In the genomic region with DNA sequence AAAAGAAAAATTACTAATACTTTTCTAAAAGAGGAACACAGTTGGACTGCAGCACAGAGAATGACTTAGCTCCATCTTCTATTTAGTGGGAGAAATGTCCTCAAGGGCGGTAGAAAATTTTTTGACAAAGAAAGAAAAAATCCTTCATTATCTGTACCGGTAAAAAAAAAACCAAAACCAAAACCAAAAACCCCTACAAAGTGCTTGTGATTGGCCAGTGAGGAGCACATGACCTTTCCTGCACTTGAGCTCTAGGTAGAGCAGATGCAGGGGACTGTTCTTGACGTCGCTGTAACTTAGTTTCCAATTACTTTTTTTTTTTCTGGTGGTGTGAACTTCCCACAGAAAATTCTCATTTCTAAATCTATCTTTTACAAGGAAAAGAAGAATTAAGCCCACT, we compare ENCODE assay signal across 14 mouse cellular contexts.
"Had no signal": no experiment of that assay in that cellular context is flagged by ENCODE, and none has a peak within 500 bp of the region (broad histone marks: within the 10 kb centered on the region; RNA-seq: fewer than 3 reads in every experiment).

No protein-coding gene starts in this region.

- ATAC-seq: liver, embryonic 12.5 days; midbrain, embryonic 13.5 days had no signal

- DNase-seq: kidney, adult 18-20 months; kidney, postnatal 14 days; left cerebral cortex, postnatal 4 days; lung, embryonic 14.5 days; lung, postnatal 10 days; lung, postnatal 4 days; thymus, adult 2 months; thymus, postnatal 25 days had no signal

- H3K9me3 ChIP-seq: kidney, embryonic 15.5 days; liver, embryonic 12.5 days; megakaryocyte, embryonic 14.5 days; midbrain, embryonic 13.5 days; neural tube, embryonic 12.5 days; stomach, embryonic 15.5 days had no signal

- H3K4me1 ChIP-seq: kidney, embryonic 15.5 days; liver, embryonic 12.5 days; megakaryocyte, embryonic 14.5 days; midbrain, embryonic 13.5 days; stomach, embryonic 15.5 days had no signal

- H3K4me2 ChIP-seq: kidney, embryonic 15.5 days; liver, embryonic 12.5 days; lung, embryonic 14.5 days; midbrain, embryonic 13.5 days; neural tube, embryonic 12.5 days; stomach, embryonic 15.5 days had no signal

- H3K9ac ChIP-seq: kidney, embryonic 15.5 days; liver, embryonic 12.5 days; lung, embryonic 14.5 days; midbrain, embryonic 13.5 days; neural tube, embryonic 12.5 days; stomach, embryonic 15.5 days had no signal

- H3K27me3 ChIP-seq: kidney, embryonic 15.5 days; liver, embryonic 12.5 days; megakaryocyte, embryonic 14.5 days; midbrain, embryonic 13.5 days; neural tube, embryonic 12.5 days; stomach, embryonic 15.5 days had no signal

- H3K27ac ChIP-seq: kidney, embryonic 15.5 days; liver, embryonic 12.5 days; midbrain, embryonic 13.5 days; neural tube, embryonic 12.5 days; stomach, embryonic 15.5 days had no signal

- H3K4me3 ChIP-seq: kidney, embryonic 15.5 days; liver, embryonic 12.5 days; megakaryocyte, embryonic 14.5 days; midbrain, embryonic 13.5 days; neural tube, embryonic 12.5 days; stomach, embryonic 15.5 days had no signal
